Mouse (Mus musculus) MEL (cell line): ENCODE data around the gene Tbck.

ENCODE experiments used
- CTCF ChIP-seq, 3 experiments: IDR thresholded peaks in 2 of 3; conservative IDR thresholded peaks in 1 of 3; 2 replicates each; pipeline ENCODE4 v1.5.1; 2011 to 2012; ENCODE audit warnings: low read length in 3 of 3, low read depth in 2 of 3, mild to moderate bottlenecking in 2 of 3, improper control_type of control experiment in 1 of 3, inconsistent platforms in 1 of 3, mixed read lengths in 1 of 3, moderate library complexity in 1 of 3; ENCODE audit not compliant: control insufficient read depth in 1 of 3, insufficient read depth in 1 of 3, poor library complexity in 1 of 3, severe bottlenecking in 1 of 3
- GABPA ChIP-seq: IDR thresholded peaks from 2 replicates; pipeline ENCODE4 v1.6.1; 2012; ENCODE audit warnings: low read depth, mild to moderate bottlenecking, inconsistent platforms, low read length, improper control_type of control experiment, moderate library complexity
- GATA1 ChIP-seq: IDR thresholded peaks from 2 replicates; pipeline ENCODE4 v1.6.1; 2011; ENCODE audit warnings: low read depth, low read length, improper control_type of control experiment
- HCFC1 ChIP-seq: IDR thresholded peaks from 2 replicates; pipeline ENCODE4 v1.6.1; 2012; ENCODE audit warnings: low read depth, mild to moderate bottlenecking, inconsistent platforms, low read length, improper control_type of control experiment, moderate library complexity
- MXI1 ChIP-seq: IDR thresholded peaks from 2 replicates; pipeline ENCODE4 v1.6.1; 2011; ENCODE audit warnings: mild to moderate bottlenecking, low read depth, low read length, improper control_type of control experiment
- NRF1 ChIP-seq: IDR thresholded peaks from 2 replicates; pipeline ENCODE4 v1.6.1; 2014; ENCODE audit warnings: low read depth, mild to moderate bottlenecking, inconsistent platforms, low read length, improper control_type of control experiment, moderate library complexity; ENCODE audit not compliant: poor library complexity, insufficient read depth, severe bottlenecking
- POLR2A ChIP-seq, 2 experiments: IDR thresholded peaks; 2 replicates each; pipeline ENCODE4 v1.6.1; 2011 to 2012; ENCODE audit warnings: low read length in 2 of 2, mild to moderate bottlenecking in 2 of 2, control low read depth in 1 of 2, improper control_type of control experiment in 1 of 2, low read depth in 1 of 2, moderate library complexity in 1 of 2; ENCODE audit not compliant: control insufficient read depth in 1 of 2, insufficient read depth in 1 of 2, poor library complexity in 1 of 2
- ZNF384 ChIP-seq: IDR thresholded peaks from 2 replicates; pipeline ENCODE4 v1.6.1; 2012; ENCODE audit warnings: low read depth, mild to moderate bottlenecking, inconsistent platforms, low read length, improper control_type of control experiment

DNA sequence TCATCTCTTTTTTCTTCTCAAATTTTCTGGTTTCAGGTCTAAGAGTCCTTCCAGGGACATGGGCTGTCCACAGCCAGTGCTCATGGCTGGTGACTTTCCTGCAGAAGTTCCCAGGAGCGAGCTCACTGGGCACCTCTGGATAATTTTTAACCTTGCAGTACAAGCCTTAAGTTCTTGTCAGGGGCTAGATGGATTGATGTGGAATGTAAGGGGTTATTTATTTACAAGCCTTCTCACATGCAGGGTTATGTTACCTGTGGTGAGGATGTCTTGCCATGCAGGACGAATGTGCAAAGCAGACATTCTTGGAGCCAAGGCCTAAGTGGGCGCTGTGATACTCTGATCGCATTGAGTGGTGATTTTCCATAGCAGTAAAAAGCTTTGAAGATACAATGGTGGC lies 181.7 kb downstream of the Tbck start:
- TF ChIP-seq GATA1 (no peak), NRF1 (no peak), MXI1 (no peak), GABPA (no peak), POLR2A (IDR thresholded peaks at IDR 0.05; ENCODE audit: control insufficient read depth in 1 of 2, insufficient read depth in 1 of 2, low read depth in 1 of 2, low read length in 2 of 2, poor library complexity in 1 of 2) (no peak), ZNF384 (no peak), HCFC1 (no peak), CTCF (IDR thresholded peaks at IDR 0.05 in 2 of 3, conservative IDR thresholded peaks at IDR 0.05 in 1 of 3; ENCODE audit: control insufficient read depth in 1 of 3, insufficient read depth in 1 of 3, low read depth in 2 of 3, low read length in 3 of 3, poor library complexity in 1 of 3, severe bottlenecking in 1 of 3) (no peak)
